Mouse (Mus musculus) natural killer cell, adult 2 months (primary cell): Measurements from ENCODE around the gene Myo16.

Experiments
- DNase-seq, 2 experiments: peaks; one replicate each; pipeline ENCODE4 v3.0.0; 2022; ENCODE audit warnings: low spot score in 2 of 2

Myo16 gene

GRCm38 (mm10) chr8:10619689-10620088, 466.0 kb downstream of the Myo16 start:
- DNase-seq = no peak

DNA sequence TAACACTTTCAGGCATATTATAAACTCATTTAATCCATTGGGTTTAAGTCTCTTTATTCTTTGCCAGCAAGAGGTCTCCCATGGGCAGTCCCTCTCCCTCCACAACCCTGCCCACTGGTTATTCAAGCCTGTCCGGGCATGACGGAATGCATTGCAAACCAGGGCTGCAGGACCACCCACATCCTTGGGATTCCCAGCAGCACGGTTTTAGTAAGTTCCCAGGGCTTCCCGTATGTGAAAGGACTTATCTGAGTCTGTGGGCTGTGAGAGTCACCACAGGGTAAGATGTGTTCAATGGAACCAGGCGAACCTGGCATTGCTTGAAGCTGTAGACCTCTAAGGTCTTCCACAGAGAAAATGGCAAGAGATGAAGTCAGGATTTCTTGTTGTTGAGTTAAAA, 471.6 kb downstream of the Myo16 start:
- DNase-seq = no peak

DNA sequence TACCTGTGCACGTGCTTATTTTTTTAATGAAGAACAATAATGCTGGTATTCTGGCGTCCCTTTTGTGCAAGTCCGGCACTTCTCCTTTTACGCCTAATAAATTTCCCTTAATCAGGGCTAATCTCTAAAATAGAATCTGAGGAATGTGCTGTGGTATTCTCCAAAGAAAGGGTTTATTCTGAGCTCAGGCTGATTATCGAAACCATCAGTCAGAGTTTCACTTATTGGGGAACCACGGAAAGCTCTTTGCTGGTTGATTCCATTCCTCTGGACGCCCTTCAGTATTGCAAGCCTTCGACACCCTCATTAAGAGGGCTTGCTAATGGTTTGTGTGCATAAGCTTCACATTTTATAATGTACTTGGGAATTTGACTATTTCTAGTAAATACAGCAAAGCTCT, 475.0 kb downstream of the Myo16 start:
- DNase-seq = no peak

- DNase-seq = no peak
Measured at GRCm38 (mm10) chr8:10629862-10630261, 476.2 kb downstream of the Myo16 start.

GRCm38 (mm10) chr8:10631006-10631405, 477.3 kb downstream of the Myo16 start:
- no peak for DNase-seq

- no peak for DNase-seq
Measured at GRCm38 (mm10) chr8:10632603-10633002, 478.9 kb downstream of the Myo16 start.

DNA sequence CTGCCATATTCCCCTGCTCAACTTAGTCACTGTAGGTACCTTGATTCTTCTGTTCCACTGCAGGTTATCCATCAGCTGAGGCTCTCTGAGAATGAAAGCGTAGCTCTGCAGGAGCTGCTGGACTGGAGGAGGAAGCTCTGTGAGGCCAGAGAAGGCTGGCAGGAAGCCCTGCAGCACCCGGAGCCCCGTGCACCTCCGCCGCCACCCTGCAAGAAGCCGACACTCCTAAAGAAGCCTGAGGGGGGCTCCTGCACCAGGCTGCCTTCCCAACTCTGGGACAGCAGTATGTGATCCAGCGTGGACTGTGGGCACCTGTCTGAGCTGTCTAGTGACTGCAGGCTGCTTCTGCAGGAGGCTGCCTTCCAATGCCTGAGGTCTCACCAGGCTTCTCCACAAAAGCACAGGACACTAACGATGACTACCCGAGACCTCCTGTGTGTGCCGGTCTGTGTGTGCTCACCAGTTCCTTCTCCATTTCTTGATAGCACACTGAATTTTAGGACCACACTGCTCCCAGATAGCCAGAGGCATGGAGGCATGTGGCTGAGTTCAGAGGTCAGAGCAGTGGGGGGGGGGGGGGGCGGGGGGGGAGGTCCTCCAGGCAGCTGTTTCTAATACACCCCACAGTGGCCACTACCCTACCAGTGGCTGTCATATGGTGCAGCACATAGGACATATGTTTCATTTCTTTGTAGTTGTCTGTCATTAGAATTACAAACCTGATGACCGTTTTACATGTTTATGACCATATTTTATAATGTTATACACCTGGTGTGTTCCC, 479.8 kb downstream of the Myo16 start:
- DNase-seq = no peak

- DNase-seq = no peak
Measured at GRCm38 (mm10) chr8:10634421-10634820, 480.7 kb downstream of the Myo16 start.

- no peak for DNase-seq
Measured at GRCm38 (mm10) chr8:10638871-10639270, 485.2 kb downstream of the Myo16 start.

GRCm38 (mm10) chr8:10640176-10640810, 486.6 kb downstream of the Myo16 start:
- no peak for DNase-seq

DNA sequence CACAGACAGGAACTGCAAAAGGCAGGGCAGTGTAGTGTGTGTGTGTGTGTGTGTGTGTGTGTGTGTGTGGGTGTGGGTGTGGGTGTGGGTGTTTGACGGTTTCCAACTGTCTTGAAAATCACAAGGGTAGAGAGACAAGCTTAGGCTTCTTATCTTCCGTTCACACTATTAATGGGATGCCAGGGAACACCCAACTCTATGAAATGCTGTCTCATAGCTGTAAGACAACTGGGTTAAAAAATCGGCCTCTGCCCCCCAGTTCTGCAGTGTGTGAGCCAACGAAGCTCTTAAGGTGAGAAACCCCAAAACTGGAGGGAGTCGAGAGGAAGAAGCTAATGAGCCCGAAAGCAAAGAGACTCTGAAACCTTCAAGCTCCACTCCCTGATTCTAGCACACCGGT, 487.1 kb downstream of the Myo16 start:
- DNase-seq = no peak

DNA sequence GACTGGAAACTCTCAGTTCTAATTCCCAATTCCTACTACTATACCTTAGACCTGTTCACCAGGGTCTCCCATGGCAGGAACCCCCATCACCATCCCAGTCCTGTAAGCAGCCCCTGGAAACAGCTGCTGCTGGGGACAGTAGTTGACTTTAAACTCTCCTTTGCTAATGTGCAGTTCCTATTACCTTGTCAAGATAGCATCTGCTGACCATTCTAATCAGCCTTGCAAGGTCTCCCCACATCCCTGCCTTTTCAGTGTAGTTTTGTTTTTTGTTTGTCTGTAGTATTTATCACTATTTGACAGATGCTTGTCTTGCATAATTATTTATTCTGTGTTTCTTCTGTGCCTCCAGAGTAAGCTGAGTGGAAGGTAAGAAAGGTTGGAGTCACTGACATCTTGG, 487.6 kb downstream of the Myo16 start:
- DNase-seq = no peak

GRCm38 (mm10) chr8:10643244-10643643, 489.5 kb downstream of the Myo16 start:
- no peak for DNase-seq

DNA sequence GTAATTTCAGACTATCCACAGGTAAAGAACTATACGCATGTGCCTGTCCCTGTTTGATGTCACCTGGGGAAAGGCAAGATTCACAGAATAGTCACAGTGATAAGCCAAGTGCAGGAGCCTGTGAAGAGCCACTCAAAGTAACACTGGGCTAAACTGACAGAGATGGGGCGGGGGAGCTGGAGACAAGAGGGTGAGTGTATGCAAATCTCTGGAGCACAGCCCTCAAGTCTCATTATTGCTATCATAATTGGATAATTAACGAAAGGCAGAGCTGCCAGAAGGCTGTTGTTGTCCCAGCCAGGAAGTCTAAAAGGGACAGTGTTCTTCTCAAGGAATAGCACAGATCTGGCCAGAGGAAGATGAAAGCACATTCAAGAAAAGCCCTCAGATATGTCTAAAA, 490.8 kb downstream of the Myo16 start:
- DNase-seq = no peak

GRCm38 (mm10) chr8:10645740-10646139, 492.0 kb downstream of the Myo16 start:
- DNase-seq = no peak

GRCm38 (mm10) chr8:10646485-10646884, 492.8 kb downstream of the Myo16 start:
- no peak for DNase-seq

DNA sequence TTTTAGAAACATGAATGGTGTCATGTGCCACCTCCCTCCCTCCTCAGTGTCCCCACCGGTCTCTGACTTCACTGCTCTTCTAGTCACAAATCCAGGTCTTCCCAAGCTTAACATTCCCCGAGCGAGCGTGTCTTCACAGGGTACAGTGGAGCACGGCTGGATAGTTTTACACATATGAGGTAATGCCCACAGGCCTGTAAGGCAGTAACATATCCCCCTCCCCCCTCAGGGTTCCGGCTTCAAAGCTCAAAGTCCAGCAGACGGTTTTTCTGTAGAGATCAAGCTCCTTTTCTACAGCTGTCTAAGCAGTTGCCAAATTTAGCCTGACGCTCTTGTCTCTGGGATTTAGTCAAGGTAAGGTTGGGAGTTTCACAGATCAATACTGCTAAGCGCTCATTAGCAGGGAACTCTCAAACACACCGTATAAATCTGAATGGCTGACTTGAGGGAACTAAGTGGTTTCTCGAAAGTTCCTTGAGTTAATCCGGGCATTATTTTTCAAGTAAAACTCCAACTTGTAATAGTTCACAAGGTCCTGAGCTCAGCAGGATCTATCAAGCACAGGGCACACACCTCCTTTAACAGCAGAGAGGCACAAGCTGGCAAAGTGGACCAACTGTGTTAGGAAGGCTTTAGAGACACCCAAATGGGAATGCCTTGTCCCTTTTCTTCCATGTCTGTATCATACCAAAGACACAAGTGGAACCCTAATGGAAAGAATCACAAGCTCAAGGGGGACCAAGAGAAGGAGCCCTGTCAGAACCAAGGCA, 498.0 kb downstream of the Myo16 start:
- DNase-seq = no peak

GRCm38 (mm10) chr8:10653282-10653681, 499.6 kb downstream of the Myo16 start:
- DNase-seq = no peak

DNA sequence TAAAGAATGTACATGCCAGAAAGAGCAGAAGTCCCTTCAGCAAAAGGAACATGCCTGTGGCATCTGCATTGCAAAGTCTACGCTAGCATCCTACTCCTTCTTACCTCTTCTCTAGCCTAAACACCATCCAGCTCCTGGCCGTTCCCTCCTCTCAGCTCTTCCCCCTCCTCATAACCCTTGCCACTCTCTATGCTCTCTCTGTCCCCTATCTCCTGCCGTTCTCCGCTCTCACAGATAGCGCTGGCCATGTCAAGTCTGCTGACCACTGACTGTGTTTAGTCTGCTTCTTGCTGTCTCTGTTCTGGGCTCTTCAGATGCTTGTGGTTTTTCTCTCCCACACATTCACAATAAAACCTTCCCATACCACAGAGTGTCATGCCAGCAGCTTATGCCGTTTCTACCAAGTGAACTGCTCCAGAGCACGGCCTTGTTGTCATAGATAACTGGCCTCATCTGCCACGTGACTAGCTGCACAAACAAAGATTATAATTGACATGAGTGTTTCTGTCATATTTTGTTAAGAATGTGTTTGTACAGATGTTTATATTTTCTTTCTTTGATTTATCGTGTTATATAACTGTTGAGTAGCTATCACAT, 501.3 kb downstream of the Myo16 start:
- DNase-seq = no peak

DNA sequence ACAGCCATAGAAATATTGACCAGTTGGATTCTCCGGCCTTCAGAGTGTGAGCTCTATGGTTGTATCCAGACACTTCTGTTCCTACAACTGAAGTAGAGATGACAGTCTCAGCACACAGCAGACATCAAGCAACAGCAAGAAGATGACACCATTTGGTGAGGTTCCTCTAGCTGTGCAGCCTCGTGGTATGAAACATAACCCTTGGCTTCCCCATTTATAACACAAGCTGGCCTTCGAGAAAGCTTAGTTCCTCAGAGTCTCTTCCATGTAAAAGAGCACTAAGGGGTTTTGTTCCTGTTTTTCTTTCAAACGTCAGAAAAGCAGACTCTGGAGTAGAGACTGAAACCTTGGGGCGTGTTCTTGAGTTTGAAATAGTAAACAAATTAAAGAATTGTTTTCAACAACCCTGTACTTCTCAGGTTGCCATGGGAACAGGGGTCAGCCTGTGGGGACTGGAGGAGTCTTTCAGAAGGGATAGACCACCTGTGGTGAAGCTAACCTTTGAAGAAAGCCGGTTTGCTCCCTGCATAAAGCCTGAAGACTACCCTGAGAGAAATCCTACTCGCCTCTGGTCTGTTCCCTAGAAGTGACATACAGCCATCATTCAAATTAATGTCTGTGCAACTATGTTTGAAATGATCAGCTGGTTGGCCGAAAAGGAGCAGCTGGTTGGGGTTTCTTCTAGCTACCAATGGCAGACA, 510.2 kb downstream of the Myo16 start:
- DNase-seq = no peak

- DNase-seq = no peak
Measured at GRCm38 (mm10) chr8:10664861-10665543, 511.3 kb downstream of the Myo16 start.
